Mouse (Mus musculus): ENCODE measurements at regions not wholly inside any gene's neighbourhood (a gene's known extent, or its start where the extent isn't known, plus 50 kb on each side); places are given as distances from the start of the nearest gene placed in this dataset.

DNA sequence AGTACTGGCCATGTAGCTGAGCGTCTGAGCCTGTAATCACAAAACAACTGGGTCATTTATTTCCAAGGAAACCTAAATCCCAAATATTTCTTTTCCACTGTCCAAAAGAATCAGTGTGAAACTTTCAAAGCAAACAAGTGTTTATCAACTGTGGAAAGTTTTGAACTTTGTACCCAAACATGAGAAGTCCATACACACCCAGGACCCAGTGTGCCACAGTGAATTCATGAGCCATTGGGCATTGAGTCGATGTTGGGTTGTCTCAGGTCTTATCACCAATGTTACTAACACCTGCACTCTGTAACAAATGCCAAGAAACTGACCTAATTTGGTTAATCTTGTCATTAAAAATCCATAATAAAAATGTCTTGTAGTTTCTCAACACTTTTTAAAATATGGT, 305.8 kb upstream of the Igfbp3 start:
- ChIA-PET CTCF (no interaction called here), POLR2A (no interaction called here)

DNA sequence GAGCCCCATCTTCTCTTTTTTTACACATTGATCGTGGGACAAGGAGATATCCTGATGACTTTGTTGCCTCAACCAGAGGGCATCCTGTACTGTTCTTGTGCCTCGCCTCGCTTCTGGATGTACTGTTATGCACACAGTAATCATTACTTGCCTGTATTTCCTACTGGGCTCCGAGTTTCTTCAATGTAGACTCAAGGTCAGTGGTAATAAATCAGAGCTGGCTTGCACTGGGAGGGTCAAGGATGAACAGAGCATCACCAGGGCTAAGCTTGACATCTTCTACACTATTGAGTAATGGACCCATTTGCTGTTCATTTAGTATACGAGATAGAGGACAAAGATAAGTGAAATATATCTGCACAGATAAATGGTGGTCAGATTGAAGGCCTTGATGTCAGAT, 295.1 kb upstream of the Igfbp3 start:
- in situ Hi-C loops (cut with MboI; ENCODE audit: low pct_unique_long_range_greater_than_20kb), result no loop called here
- POLR2A ChIA-PET, result no interaction called here
- CTCF ChIA-PET, result no interaction called here
- no peaks in the 10 kb centered on the region for H3K27me3 ChIP-seq
- no peak for TF ChIP-seq CTCF (IDR thresholded peaks at IDR 0.05)
- no peak for DNase-seq (ENCODE audit: low read depth, low spot score)
- no peak for ATAC-seq

More for the DNA sequence above, 305.8 kb upstream of the Igfbp3 start:
- in situ Hi-C loops (cut with MboI; ENCODE audit: low pct_unique_long_range_greater_than_20kb), result no loop called here
- no peak for TF ChIP-seq CTCF (IDR thresholded peaks at IDR 0.05)
- DNase-seq (ENCODE audit: low read depth, low spot score), result no peak
- ATAC-seq, result no peak
- H3K27me3 ChIP-seq, result no peaks in the 10 kb centered on the region

DNA sequence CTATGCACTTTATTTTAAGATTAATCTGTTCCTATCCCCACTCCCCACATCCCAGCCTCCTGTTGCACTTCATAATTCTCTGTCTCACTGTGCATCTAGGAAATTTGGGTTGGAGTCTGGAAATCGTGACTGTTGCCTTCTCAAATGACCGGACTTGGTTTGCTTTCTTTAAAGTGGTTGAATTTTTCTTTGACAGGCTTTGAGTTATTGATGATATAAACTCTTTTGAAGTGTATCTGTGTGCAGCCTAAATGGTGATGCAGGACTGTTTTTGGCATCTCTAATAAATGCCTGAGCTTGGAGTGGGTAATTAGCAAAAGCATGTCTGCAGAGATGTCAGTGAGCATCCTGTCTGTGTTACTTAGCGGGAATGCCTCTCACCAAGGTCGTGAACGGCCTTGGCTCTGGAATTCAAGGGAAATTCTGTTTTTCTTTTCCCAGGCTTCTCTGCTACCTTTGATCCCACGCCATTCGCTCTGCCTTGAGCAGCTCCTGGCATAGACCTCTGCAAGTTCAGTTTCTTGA, 292.8 kb upstream of the Igfbp3 start:
- CTCF ChIA-PET, result no interaction called here
- in situ Hi-C loops (cut with MboI; ENCODE audit: low pct_unique_long_range_greater_than_20kb), result no loop called here
- ATAC-seq (no peak), DNase-seq (ENCODE audit: low read depth, low spot score) (no peak)
- no peak for TF ChIP-seq CTCF (IDR thresholded peaks at IDR 0.05)
- POLR2A ChIA-PET, result no interaction called here
- no peaks in the 10 kb centered on the region for H3K27me3 ChIP-seq

DNA sequence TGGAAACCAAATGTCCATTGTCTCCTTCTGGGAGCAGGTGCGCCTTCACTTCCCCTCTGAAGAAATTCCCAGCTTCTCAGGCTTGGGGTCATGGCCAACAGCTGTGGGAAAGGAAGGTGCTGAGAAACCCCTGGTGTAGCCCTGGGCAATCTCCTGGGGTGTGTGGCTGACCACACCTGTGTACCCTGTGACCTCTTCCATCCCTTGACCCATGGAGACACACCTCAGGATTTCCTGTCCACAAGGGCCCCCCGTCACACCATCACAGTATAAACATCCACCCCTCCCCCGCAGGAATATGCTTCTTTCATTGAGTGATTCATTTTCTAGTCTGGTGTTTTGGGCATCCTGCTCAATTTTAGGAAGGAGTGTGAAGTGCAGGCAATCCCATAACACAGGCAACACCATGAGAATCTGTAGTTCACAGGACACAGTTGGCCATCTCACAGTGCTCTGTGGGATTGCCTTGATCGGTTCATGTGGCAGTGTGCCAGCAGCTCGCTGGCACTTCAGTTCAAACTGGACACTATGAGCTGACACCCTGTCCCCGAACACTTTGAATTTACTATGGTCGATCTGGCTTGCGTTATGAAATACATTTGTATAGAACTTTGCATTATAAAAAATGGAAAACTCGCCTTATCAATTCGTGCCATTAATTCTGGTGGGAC, 291.1 kb upstream of the Igfbp3 start:
- no peak for TF ChIP-seq CTCF (IDR thresholded peaks at IDR 0.05)
- POLR2A ChIA-PET, result no interaction called here
- in situ Hi-C loops (cut with MboI; ENCODE audit: low pct_unique_long_range_greater_than_20kb), result no loop called here
- no peaks in the 10 kb centered on the region for H3K27me3 ChIP-seq
- DNase-seq (ENCODE audit: low read depth, low spot score) (no peak), ATAC-seq (no peak)
- CTCF ChIA-PET, result interaction anchor here (1.2 kb wide), 1 partner anchor 27 kb away, joined by 3 read pairs; no protein-coding TSS in a partner anchor

DNA sequence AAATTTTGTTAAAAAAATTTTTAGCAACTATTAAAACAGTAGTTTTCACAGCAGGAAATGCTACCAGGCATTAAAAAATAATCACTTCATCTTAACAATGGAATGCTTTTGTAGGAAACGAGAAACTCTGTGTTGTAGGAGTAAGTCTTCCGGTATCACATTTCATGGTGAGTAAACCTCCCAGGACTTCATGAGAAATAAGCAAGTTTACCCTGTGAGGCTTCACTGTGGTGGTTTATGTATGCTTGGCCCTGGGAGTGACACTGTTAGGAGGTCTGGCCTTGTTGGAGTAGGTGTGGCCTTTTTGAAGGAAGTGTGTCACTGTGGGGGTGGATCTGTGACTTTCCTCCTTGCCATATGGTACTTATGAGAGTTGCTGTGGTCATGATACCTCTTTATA, 289.0 kb upstream of the Igfbp3 start:
- no peak for TF ChIP-seq CTCF (IDR thresholded peaks at IDR 0.05)
- POLR2A ChIA-PET, result no interaction called here

DNA sequence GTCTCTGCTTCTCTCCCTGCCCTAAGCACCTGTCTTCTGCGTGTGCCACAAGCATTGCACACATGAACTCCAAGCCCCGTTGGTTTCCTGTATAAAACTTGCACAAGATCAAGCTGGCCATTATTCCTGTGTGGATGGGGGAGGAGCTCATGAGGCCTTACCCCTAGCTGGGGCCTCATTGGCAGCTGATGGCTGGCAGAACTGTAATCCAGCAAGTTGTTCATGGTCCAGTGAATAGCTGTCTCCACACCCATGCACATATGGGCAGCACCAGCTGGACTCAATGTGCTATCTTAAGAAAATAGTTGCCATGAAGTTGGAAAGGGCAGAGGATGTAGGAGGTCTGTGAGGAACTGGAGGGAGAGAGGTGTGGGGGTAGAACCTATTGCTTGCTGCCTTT, 288.3 kb upstream of the Igfbp3 start:
- in situ Hi-C loops (cut with MboI; ENCODE audit: low pct_unique_long_range_greater_than_20kb), result no loop called here
- TF ChIP-seq CTCF (IDR thresholded peaks at IDR 0.05), result no peak
- ChIA-PET CTCF (no interaction called here), POLR2A (no interaction called here)
- no peaks in the 10 kb centered on the region for H3K27me3 ChIP-seq
- ATAC-seq (no peak), DNase-seq (ENCODE audit: low read depth, low spot score) (no peak)

More for the DNA sequence above, 289.0 kb upstream of the Igfbp3 start:
- no peak for DNase-seq (ENCODE audit: low read depth, low spot score)
- ATAC-seq, result no peak
- CTCF ChIA-PET, result no interaction called here
- in situ Hi-C loops (cut with MboI; ENCODE audit: low pct_unique_long_range_greater_than_20kb), result no loop called here
- no peaks in the 10 kb centered on the region for H3K27me3 ChIP-seq

DNA sequence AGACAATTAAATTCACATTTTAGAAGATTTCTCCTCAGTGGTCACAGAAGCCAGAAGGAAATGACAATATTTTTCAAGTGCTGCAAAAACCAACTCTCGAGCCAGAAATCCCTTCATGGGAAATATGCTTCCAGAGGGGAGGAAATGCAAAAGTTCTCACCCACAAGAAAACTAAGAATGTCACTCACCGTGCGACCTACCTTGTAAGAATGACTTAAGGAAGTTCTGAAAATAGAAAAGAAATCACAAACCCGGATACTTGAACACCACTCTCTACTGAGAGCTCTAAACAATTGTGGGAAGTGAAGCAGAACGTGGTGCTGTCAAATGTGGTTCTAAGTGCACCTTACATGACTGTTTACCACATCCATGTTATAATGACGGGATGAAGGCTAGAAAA, 284.1 kb upstream of the Igfbp3 start:
- ATAC-seq, result no peak
- ChIA-PET CTCF (no interaction called here), POLR2A (no interaction called here)
- no peak for TF ChIP-seq CTCF (IDR thresholded peaks at IDR 0.05)
- no peaks in the 10 kb centered on the region for H3K27me3 ChIP-seq
- DNase-seq (ENCODE audit: low read depth, low spot score), result no peak
- in situ Hi-C loops (cut with MboI; ENCODE audit: low pct_unique_long_range_greater_than_20kb), result no loop called here

DNA sequence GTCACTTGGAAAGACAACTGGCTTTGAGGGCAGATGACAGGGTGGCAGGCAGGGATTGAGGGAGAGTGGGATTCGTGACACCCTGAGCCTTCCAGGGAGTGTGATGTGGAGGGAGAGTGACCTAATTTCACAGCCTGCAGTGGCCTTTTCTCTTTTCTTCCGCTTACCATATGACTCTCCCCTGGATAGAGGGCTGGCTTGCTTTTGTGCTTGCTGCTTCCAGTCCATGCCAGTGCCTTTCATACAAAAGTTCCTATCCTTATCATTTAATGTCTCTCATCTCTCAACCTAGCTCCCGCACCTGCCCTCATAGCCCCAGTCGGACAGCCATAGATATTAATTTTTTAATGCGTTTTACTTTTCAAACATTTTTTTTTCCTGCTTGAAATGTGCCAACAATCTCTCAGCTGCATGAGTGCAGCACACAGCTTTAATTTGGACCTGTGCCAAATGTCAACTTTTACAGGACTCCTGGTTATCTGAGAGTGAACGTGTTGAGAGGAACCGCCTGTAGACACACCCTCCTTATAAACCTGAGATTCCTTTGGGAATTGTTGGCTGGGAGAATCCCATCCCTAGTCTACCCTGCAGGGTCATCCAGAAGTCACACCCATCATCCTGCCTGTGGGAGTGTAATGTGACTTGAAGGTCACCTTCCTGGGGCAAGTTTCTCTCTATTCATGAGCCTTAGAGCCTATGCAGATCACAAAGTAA, 260.3 kb upstream of the Igfbp3 start:
- CTCF ChIA-PET, result interaction anchor here (1.0 kb wide), 1 partner anchor 9 kb away, joined by 3 read pairs; no protein-coding TSS in a partner anchor
- peaks cover 8% of the 10 kb centered on the region for H3K27me3 ChIP-seq
- in situ Hi-C loops (cut with MboI; ENCODE audit: low pct_unique_long_range_greater_than_20kb), result no loop called here
- DNase-seq (ENCODE audit: low read depth, low spot score), result no peak
- ATAC-seq, result no peak
- POLR2A ChIA-PET, result interaction anchor here (0.5 kb wide), 1 partner anchor 9 kb away, joined by 4 read pairs; no protein-coding TSS in a partner anchor
- TF ChIP-seq CTCF (IDR thresholded peaks at IDR 0.05), result no peak

DNA sequence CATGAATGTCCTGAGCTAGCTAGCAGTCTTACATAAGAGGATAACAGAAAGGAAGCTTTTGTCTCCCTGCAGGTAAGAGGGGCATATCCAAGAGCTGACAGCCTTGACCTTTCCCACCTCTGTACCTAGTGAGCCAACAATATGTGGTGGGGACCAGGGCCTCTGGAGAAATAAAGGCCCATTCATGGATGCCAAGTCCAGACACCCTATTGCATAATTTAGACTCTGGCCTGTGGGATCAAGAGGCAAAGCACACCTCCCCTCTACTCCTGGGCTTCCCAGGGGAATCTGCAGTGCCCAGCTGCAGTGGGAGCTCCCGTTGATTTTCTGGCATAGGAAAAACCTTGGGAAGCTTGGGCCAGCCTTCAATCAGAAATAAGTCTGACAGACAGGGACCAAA, 251.8 kb upstream of the Igfbp3 start:
- CTCF ChIA-PET, result interaction anchor here (1.7 kb wide), 1 partner anchor 8 kb away, joined by 3 read pairs; no protein-coding TSS in a partner anchor
- POLR2A ChIA-PET, result no interaction called here
- ATAC-seq (no peak), DNase-seq (ENCODE audit: low read depth, low spot score) (no peak)
- in situ Hi-C loops (cut with MboI; ENCODE audit: low pct_unique_long_range_greater_than_20kb), result no loop called here
- TF ChIP-seq CTCF (IDR thresholded peaks at IDR 0.05), result no peak
- peaks cover 8% of the 10 kb centered on the region for H3K27me3 ChIP-seq

DNA sequence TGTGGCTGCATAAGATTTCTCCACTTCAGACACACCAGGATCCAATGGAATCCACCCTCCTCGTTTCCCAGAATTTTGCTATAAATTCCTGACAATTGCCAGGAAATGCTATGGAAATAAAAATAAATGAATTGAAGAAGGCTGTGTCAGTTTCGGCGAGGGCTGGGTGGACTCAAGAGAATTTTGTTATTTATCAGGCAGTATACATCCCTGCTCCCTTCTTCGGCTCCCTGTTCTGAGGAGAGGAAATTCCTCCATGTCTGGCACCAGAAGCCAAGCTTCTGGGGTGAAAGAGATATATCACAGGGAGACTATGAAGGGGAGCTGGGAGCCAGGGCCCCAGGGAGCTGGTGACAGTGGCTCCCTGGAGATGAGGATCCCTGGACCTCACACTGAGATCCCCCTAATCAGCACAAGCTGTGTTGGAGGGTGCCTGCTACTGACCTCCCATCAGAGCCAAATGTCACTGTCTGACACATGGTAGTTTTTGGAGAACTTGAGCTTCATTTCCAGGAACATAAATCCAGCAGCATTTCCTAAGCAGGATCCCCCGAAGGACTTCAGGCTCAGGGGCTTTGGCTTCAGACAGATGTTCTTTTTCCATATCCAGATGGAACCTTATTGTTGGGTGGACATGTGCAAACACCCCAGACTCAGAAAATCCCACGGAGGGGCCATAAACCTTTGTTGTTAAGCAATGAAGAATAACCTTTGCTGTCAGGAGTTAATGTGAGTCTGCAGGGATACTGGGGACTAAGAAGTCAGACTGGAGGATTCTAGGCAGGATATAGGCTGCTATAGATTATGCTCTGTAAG, 248.4 kb upstream of the Igfbp3 start:
- in situ Hi-C loops (cut with MboI; ENCODE audit: low pct_unique_long_range_greater_than_20kb), result no loop called here
- H3K27me3 ChIP-seq, result no peaks in the 10 kb centered on the region
- DNase-seq (ENCODE audit: low read depth, low spot score) (no peak), ATAC-seq (no peak)
- ChIA-PET POLR2A (no interaction called here), CTCF (interaction anchor here (1.1 kb wide), 1 partner anchor 14 kb away, joined by 3 read pairs; no protein-coding TSS in a partner anchor)
- TF ChIP-seq CTCF (IDR thresholded peaks at IDR 0.05), result no peak

DNA sequence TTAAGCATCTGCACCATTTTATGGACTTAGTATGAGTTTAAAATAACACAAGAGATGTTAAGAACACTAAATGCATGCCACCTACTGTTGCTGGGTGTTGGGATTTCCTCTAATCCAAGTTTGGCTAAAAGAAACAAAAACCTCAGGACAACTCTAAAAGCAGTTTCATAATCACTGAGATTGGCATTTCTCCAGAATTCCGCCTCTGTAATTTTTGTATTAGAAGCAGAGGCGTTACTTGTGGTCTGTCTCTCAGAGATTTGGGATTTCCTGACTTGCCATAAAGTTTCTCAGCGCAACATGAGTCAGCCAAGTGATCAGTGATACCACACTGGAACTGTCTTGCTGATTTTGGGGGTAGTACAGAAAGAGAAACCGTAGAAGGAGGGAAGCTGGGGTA, 238.0 kb upstream of the Igfbp3 start:
- DNase-seq (ENCODE audit: low read depth, low spot score), result peak; percentile 28
- POLR2A ChIA-PET, result no interaction called here
- in situ Hi-C loops (cut with MboI; ENCODE audit: low pct_unique_long_range_greater_than_20kb), result no loop called here
- CTCF ChIA-PET, result no interaction called here
- peak; percentile 12 for ATAC-seq
- H3K27me3 ChIP-seq, result no peaks in the 10 kb centered on the region
- no peak for TF ChIP-seq CTCF (IDR thresholded peaks at IDR 0.05)

Measured in Patski (cell line).